Mouse (Mus musculus) C2C12 (cell line): ENCODE measurements around the gene Tctex1d2.

Experiments used
- CTCF ChIP-seq: IDR thresholded peaks from one replicate; pipeline ENCODE4 v1.5.1; 2011; ENCODE audit not compliant: control insufficient read depth, insufficient read depth, insufficient read length
- MAX ChIP-seq: IDR thresholded peaks from one replicate; pipeline ENCODE4 v1.6.1; 2011; ENCODE audit warnings: mild to moderate bottlenecking, control low read depth
- MYOG ChIP-seq: IDR thresholded peaks from one replicate; pipeline ENCODE4 v1.6.1; 2011; ENCODE audit not compliant: control insufficient read depth, insufficient read length; ENCODE audit errors: extremely low read depth
- USF1 ChIP-seq: IDR thresholded peaks from one replicate; pipeline ENCODE4 v1.6.1; 2011; ENCODE audit warnings: low read depth, mild to moderate bottlenecking, control low read depth, moderate library complexity

- TF ChIP-seq CTCF, result no peak
- TF ChIP-seq MYOG, result no peak
- no peak for TF ChIP-seq MAX
- no peak for TF ChIP-seq USF1
These were observed 34.6 kb upstream of the Tctex1d2 start for GRCm38 (mm10) chr16:32384885-32385284.
